Mouse (Mus musculus) lung, postnatal 0 days (tissue): ENCODE data around the gene C530025M09Rik.

ENCODE experiments used
- CTCF ChIP-seq: IDR thresholded peaks from 2 replicates; pipeline ENCODE4 v1.5.1; 2016; ENCODE audit warnings: antibody characterized with exemption, mild to moderate bottlenecking
- EP300 ChIP-seq: IDR thresholded peaks from 2 replicates; pipeline ENCODE4 v1.6.1; 2016; ENCODE audit warnings: antibody characterized with exemption, mild to moderate bottlenecking, control low read depth

GRCm38 (mm10) chr2:149861002-149861401, 30.0 kb upstream of the C530025M09Rik start:
- no peak for TF ChIP-seq EP300
- TF ChIP-seq CTCF = no peak
